Mouse (Mus musculus): ENCODE data around the gene Lect2. TPM values are rescaled to one million over a fixed set of nuclear protein-coding genes. Genes with fewer than 3 reads are reported as not detected.

Lect2 gene
- total RNA-seq, 2 experiments from 2014 or later: not detected

GRCm38 (mm10) chr13:56550574-56550973 is 2.3 kb upstream of the Lect2 start:
- H3K27ac ChIP-seq: no peak overlapping the region
- H3K4me3 ChIP-seq: no peak overlapping the region
- no peak for TF ChIP-seq CTCF (conservative IDR thresholded peaks at IDR 0.05)
- DNase-seq (ENCODE audit: low spot score in 2 of 2): no peak

- H3K4me3 ChIP-seq: no peak overlapping the region
- no peak for DNase-seq (ENCODE audit: low spot score in 2 of 2)
- no peak overlapping the region for H3K27ac ChIP-seq
- TF ChIP-seq CTCF (conservative IDR thresholded peaks at IDR 0.05): no peak
Observed at GRCm38 (mm10) chr13:56549364-56549763, 1.1 kb upstream of the Lect2 start.

- no peak for DNase-seq (ENCODE audit: low spot score in 2 of 2)
- Histone ChIP-seq H3K27ac (no peak overlapping the region), H3K4me3 (no peak overlapping the region)
- no peak for TF ChIP-seq CTCF (conservative IDR thresholded peaks at IDR 0.05)
Observed at GRCm38 (mm10) chr13:56544956-56545355, 3.3 kb downstream of the Lect2 start.

GRCm38 (mm10) chr13:56543805-56544204 is 4.5 kb downstream of the Lect2 start:
- no peak for TF ChIP-seq CTCF (conservative IDR thresholded peaks at IDR 0.05)
- Histone ChIP-seq H3K4me3 (no peak overlapping the region), H3K27ac (no peak overlapping the region)
- DNase-seq (ENCODE audit: low spot score in 2 of 2): no peak

- DNase-seq (ENCODE audit: low spot score in 2 of 2): peak in 1 of 2 experiments; percentile 42
- Histone ChIP-seq H3K27ac (no peak overlapping the region), H3K4me3 (no peak overlapping the region)
- peak; percentile 76 for TF ChIP-seq CTCF (conservative IDR thresholded peaks at IDR 0.05)
Observed at GRCm38 (mm10) chr13:56539846-56540245, 8.5 kb downstream of the Lect2 start.

- no peak overlapping the region for H3K4me3 ChIP-seq
- H3K27ac ChIP-seq: no peak overlapping the region
- no peak for TF ChIP-seq CTCF (conservative IDR thresholded peaks at IDR 0.05)
- DNase-seq (ENCODE audit: low spot score in 2 of 2): no peak
Observed at GRCm38 (mm10) chr13:56537026-56537425, 11.3 kb downstream of the Lect2 start.

GRCm38 (mm10) chr13:56535570-56535969 is 12.7 kb downstream of the Lect2 start:
- no peak overlapping the region for H3K27ac ChIP-seq
- no peak overlapping the region for H3K4me3 ChIP-seq
- DNase-seq (ENCODE audit: low spot score in 2 of 2): no peak
- peak; percentile 63 for TF ChIP-seq CTCF (conservative IDR thresholded peaks at IDR 0.05)

GRCm38 (mm10) chr13:56534931-56535330 is 13.4 kb downstream of the Lect2 start:
- TF ChIP-seq CTCF (conservative IDR thresholded peaks at IDR 0.05): no peak
- no peak overlapping the region for H3K27ac ChIP-seq
- no peak overlapping the region for H3K4me3 ChIP-seq
- DNase-seq (ENCODE audit: low spot score in 2 of 2): no peak

- no peak overlapping the region for H3K27ac ChIP-seq
- H3K4me3 ChIP-seq: no peak overlapping the region
- TF ChIP-seq CTCF (conservative IDR thresholded peaks at IDR 0.05): no peak
- no peak for DNase-seq (ENCODE audit: low spot score in 2 of 2)
Observed at GRCm38 (mm10) chr13:56529685-56530084, 18.6 kb downstream of the Lect2 start.

GRCm38 (mm10) chr13:56529031-56529430 is 19.3 kb downstream of the Lect2 start:
- Histone ChIP-seq H3K27ac (no peak overlapping the region), H3K4me3 (no peak overlapping the region)
- no peak for DNase-seq (ENCODE audit: low spot score in 2 of 2)
- no peak for TF ChIP-seq CTCF (conservative IDR thresholded peaks at IDR 0.05)

- TF ChIP-seq CTCF (conservative IDR thresholded peaks at IDR 0.05): no peak
Observed at GRCm38 (mm10) chr13:56528281-56528680, 20.0 kb downstream of the Lect2 start.

GRCm38 (mm10) chr13:56527846-56528245 is 20.5 kb downstream of the Lect2 start:
- Histone ChIP-seq H3K27ac (no peak overlapping the region), H3K4me3 (no peak overlapping the region)
- no peak for DNase-seq (ENCODE audit: low spot score in 2 of 2)
- TF ChIP-seq CTCF (conservative IDR thresholded peaks at IDR 0.05): no peak

More at GRCm38 (mm10) chr13:56528281-56528680, 20.0 kb downstream of the Lect2 start:
- DNase-seq (ENCODE audit: low spot score in 2 of 2): no peak
- Histone ChIP-seq H3K27ac (no peak overlapping the region), H3K4me3 (no peak overlapping the region)

GRCm38 (mm10) chr13:56526871-56527270 is 21.4 kb downstream of the Lect2 start:
- no peak overlapping the region for H3K4me3 ChIP-seq
- no peak for TF ChIP-seq CTCF (conservative IDR thresholded peaks at IDR 0.05)
- DNase-seq (ENCODE audit: low spot score in 2 of 2): no peak
- H3K27ac ChIP-seq: no peak overlapping the region

- Histone ChIP-seq H3K4me3 (peak overlapping the region; percentile 81), H3K27ac (peak overlapping the region; percentile 57)
- TF ChIP-seq CTCF (conservative IDR thresholded peaks at IDR 0.05): no peak
- DNase-seq (ENCODE audit: low spot score in 2 of 2): no peak
Observed at GRCm38 (mm10) chr13:56522821-56523167, 25.5 kb downstream of the Lect2 start.

Data from layer of hippocampus, adult 2 months (tissue).